Mouse (Mus musculus): ENCODE data around the gene Zbtb17. TPM values are rescaled to one million over a fixed set of nuclear protein-coding genes. Genes with fewer than 3 reads are reported as not detected.

The Zbtb17 gene
- total RNA-seq, 1 experiment from 2014 or later, result 21.7 TPM

DNA sequence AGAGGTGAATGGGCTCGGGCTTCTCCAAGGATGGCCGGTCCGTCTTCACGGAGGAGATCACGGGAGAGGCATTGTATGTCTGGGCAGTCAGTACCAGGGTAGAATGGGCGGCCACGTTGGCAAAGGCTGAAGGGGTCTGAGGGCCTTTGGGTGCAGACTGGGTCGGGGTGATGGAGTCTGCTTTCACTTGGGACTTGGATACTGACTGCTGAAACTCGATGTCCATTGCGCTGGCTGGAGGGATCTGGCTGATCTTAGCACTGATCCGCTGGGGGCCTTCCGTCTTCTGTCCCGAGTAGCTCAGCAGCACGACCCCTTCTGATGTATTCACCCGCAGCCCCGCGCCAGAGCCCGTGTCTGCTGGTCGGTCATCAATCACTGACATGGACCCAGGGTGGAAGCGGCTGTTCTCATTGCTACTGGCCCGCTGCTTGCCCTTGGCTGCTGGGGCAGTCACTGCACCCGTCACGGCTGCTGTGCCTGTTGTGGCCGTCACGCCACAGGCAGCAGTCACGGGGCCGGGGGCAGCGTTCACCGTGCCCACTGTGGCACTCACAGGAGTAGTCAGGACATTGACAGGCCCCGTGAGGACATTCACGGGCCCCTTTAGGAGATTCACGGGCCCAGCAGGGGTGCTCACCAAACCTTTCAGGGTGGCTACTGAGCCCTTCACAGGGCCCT, 28.3 kb downstream of the Zbtb17 start:
- no peak for ATAC-seq (replicated peaks; ENCODE audit: insufficient number of reproducible peaks, low FRiP score, low TSS enrichment, poor library complexity, severe bottlenecking)

DNA sequence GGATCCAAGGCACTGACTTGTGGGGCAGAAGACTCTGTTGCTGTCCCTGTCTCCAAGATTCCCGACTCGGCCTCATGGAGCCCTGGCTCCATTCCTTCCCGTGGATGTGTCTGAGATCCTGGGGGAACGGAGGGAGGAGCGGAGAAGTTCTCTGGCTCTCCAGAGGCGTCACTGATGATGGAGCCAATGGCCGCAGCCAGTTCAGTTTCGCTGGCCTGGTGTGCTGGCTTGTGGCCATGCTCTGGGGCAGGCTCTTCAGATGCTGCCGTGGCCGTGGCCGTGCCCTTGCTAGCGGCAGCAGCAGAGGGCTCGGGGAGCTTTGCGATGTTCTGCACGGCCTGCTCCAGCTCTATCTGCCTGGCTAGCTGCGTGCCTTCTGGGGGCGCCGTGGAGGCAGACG, 30.0 kb downstream of the Zbtb17 start:
- ATAC-seq (replicated peaks; ENCODE audit: insufficient number of reproducible peaks, low FRiP score, low TSS enrichment, poor library complexity, severe bottlenecking), result no peak

DNA sequence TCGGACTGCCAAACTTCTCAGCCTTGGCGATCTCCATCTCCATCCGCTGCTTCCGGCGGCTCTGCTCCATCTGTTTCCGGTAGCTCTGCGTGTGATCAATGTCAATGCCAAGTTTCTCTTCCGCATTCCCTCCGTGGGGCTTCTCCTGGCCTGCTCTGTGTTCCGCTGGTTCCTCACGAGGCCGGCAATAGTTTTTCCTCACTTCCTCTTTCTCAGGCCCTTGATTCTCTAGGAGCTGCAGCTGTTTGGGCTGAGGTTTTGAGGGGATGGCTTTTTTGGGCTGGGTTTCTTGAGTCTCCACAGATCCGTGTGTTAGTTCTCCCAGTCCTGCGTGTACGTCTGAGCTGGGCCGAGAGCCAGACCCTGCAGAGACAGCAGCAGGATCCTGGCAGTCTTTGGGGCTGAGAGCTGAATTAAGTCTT, 33.2 kb downstream of the Zbtb17 start:
- peak; percentile 96 for ATAC-seq (replicated peaks; ENCODE audit: insufficient number of reproducible peaks, low FRiP score, low TSS enrichment, poor library complexity, severe bottlenecking)

DNA sequence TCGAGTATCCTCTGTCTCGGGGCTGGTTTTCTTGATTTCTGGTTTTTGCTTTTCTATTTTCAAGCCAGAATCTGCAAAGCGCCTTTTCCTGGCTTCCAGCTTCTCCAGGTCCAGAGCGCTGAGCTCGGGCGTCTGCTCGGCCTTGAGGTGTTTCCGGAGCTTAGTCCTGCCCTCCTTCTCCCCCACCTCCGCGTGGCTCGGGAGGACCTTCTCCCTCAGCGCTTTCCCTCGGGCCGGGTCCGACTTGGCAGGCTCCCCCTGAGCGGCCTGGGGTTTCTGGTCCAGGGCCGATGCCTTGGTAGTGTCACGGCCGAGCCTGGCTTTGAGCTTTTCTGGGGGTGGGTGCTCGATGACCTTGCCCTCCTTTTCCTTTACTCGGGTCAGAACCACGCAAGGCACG, 33.8 kb downstream of the Zbtb17 start:
- no peak for ATAC-seq (replicated peaks; ENCODE audit: insufficient number of reproducible peaks, low FRiP score, low TSS enrichment, poor library complexity, severe bottlenecking)

DNA sequence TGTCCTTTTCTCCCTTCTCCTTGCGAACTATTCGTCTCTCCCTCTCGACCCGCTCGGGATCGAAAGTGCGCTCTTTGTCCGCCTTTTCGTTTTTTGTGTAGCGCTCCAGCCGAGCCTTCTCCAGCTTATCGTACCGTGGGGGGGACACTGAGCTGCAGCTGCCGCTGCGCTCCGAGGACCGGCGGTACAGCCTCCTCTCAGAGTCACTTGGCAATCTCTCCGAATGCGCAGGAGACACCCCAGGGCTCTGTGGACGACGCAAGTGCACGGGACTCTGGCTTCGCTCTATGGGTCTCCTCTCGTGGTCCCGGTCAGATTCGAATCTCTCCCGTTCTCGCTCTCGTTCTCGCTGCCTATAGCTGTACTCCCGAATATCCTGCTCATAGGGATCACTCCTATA, 34.3 kb downstream of the Zbtb17 start:
- no peak for ATAC-seq (replicated peaks; ENCODE audit: insufficient number of reproducible peaks, low FRiP score, low TSS enrichment, poor library complexity, severe bottlenecking)

DNA sequence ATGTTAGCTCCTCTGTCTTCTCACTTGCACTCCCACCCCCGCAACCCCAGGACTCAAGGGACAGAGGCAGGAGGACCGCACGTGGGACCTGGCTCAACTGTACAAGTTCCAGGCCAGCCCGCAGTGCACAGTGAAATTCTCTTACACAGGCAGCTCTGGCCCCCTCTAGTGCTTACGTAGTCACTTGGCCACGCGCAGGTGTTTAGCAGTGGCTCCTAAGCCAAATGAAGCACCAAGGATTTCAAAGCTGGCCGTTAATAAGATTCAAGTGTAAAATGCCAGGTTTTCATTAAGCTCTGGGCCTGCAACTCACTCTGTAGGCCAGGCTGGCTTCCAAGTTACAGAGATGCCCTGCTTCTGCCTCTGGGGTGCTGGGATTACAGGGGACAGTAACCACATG, 35.0 kb downstream of the Zbtb17 start:
- ATAC-seq (replicated peaks; ENCODE audit: insufficient number of reproducible peaks, low FRiP score, low TSS enrichment, poor library complexity, severe bottlenecking), result no peak

DNA sequence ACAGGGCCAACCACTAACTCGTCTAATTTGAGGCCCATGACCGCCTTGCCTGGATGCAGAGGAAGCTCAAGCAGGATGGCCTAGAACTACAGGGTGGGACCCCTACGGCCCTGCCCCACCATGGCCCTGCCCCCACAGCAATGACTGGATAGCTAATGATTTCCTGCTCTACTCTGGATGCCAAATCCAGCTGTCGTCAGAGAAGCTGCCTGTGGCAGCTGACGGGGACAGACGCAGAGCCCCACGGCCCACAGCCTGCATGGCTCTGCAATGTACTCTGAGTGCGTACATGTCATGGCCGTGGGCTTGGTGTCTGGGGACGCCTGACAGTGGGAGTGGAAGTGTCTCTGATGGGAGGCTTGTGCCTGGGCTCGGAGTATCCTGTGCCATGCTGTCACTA, 39.6 kb downstream of the Zbtb17 start:
- no peak for ATAC-seq (replicated peaks; ENCODE audit: insufficient number of reproducible peaks, low FRiP score, low TSS enrichment, poor library complexity, severe bottlenecking)

DNA sequence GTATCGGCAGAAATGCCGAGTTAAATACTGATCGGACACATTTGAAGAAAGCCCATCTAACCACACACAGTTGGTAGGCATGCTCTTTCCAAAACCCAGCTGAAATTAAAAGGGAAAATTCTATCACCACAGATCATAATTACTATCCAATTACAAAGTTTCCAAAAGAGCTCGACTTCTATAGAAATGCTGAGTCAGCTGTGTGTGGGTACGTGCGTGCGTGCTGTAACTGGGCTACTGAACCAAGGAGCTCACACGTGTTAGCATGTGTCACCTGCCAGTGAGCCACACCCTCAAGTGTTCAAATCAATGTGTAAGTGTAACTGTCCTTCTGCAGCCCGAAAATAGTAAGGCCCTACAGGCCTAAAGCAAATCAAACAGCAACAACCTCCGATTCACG, 43.1 kb downstream of the Zbtb17 start:
- no peak for ATAC-seq (replicated peaks; ENCODE audit: insufficient number of reproducible peaks, low FRiP score, low TSS enrichment, poor library complexity, severe bottlenecking)

DNA sequence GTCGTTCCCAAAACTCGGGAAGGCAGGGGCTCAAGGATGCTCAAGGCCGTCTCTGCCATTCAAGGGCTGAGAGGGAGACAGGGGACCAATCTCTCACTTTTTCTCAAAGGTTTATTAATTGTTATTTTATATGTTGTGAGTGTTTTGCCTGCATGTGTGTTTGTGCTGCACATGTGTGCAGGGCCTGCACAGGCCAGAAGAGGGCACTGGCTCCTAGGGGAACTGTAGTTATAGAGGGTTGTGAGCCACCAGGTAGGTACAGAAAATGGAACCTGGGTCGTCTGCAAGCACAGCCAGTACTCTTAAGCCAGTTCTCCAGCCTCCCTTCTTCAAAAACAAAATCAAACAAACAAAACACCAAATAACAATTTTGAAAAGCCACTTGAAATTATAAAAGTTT, 44.2 kb downstream of the Zbtb17 start:
- ATAC-seq (replicated peaks; ENCODE audit: insufficient number of reproducible peaks, low FRiP score, low TSS enrichment, poor library complexity, severe bottlenecking), result 0 out of 2 replicates have a peak, but pooled peaks have one; percentile 43

DNA sequence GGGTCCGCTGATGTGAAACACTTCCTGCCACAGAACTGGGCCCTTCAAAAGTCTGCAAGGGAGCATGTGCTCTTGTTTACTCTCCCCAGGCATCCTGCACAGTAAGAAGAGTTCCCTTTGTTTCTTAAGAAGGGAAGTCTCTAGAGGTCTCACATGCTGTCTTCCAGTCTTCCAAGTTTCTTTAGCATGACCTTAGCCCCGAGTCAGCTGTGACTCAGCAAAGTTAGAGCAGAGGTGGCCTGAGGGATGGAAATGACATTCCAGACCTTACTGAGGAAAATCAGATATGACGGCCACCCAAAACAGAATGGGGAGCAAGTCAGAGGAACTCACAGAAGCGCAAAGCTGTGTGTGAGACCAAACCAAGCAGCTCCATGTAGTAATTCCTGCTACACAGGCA, 56.2 kb downstream of the Zbtb17 start:
- no peak for ATAC-seq (replicated peaks; ENCODE audit: insufficient number of reproducible peaks, low FRiP score, low TSS enrichment, poor library complexity, severe bottlenecking)

DNA sequence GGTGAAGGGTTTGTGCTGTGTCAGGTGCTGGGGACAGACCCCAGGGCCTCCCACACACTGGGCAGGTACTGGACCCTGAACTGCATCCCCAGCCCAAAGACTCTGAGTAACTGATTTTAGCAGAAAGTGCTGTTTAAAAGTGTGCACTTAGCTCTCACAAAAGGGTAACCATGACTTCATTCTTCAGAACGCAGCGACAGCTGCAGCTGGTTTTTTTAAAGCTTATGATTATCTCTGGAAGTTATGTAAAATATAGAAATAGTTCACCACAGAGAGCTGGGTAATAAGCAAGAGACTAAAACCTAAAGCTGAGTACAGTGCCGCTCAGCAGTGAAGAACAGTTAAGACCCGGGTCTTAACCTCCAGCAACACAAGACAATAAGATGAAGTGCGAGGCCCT, 56.6 kb downstream of the Zbtb17 start:
- no peak for ATAC-seq (replicated peaks; ENCODE audit: insufficient number of reproducible peaks, low FRiP score, low TSS enrichment, poor library complexity, severe bottlenecking)

DNA sequence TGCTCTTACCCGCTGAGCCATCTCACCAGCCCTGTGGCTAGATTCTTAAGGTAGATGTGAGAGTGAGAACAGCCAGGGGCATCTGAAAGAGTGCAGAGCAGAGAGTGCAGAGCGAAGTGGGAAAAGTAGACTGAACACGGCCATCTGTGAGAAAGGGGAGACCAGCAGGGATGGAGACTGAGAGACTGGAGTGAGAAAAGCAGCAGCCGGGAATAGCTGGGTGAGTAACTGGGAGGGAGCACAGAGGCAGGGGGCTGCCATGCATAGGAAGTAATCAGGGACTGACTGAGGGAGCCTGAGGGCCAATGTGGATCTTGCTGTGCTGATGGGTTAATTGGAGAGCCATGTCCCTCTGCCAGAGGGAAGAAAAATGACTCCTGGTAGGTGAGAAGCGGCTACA, 58.3 kb downstream of the Zbtb17 start:
- no peak for ATAC-seq (replicated peaks; ENCODE audit: insufficient number of reproducible peaks, low FRiP score, low TSS enrichment, poor library complexity, severe bottlenecking)

DNA sequence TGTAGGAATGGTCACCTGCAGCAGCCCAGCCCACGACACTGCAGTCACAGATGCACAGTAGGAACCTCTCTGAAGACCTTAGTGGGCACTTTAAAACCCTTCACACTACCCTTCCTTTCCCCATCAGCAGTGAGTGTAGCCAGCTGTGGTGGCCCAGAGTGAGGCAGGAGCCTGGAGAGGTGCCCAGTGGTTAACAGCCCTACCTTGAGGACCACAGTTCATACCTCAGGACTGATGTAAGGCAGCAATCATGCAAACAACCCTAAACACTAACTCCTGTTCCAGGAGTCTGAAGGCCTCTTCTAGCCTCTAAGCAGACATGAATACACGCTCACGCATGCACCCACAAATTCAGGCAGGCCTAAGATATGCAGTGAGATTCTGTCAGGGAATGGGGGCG, 60.0 kb downstream of the Zbtb17 start:
- no peak for ATAC-seq (replicated peaks; ENCODE audit: insufficient number of reproducible peaks, low FRiP score, low TSS enrichment, poor library complexity, severe bottlenecking)

DNA sequence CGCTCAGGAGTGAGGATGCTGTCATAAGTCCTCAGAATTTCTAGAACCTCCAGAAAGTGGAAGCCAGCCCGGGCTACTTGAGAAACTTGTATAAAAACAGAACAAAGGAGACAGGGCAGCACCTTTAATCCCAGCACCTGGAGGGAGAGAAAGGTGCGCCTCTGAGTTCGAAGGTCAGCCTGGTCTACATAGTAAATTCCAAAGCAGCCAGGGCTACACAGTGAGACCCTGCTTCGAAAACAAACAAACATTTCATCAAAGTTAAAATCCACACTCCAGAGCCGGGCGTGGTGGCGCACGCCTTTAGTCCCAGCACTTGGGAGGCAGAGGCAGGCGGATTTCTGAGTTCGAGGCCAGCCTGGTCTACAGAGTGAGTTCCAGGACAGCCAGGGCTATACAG, 61.4 kb downstream of the Zbtb17 start:
- ATAC-seq (replicated peaks; ENCODE audit: insufficient number of reproducible peaks, low FRiP score, low TSS enrichment, poor library complexity, severe bottlenecking), result no peak

DNA sequence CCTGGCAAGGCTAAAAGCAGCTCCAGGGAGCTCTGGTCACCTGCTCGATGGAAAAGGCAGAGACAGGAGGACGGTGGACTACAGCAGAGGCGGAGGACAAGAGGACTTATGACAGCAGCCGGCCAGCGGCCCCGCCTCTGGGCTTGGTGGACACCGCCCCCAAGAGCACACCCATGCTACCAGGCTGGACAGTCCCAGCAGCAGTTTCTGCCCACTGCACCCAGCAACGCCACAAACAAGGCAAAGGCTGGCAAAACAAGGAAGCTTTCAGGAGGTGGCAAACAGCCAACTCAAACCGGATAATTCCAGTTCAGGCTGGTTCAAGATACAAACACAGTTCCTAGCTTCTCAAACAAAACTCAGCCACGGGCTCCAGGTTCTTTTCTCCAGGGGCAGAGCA, 61.9 kb downstream of the Zbtb17 start:
- peak; percentile 96 for ATAC-seq (replicated peaks; ENCODE audit: insufficient number of reproducible peaks, low FRiP score, low TSS enrichment, poor library complexity, severe bottlenecking)

DNA sequence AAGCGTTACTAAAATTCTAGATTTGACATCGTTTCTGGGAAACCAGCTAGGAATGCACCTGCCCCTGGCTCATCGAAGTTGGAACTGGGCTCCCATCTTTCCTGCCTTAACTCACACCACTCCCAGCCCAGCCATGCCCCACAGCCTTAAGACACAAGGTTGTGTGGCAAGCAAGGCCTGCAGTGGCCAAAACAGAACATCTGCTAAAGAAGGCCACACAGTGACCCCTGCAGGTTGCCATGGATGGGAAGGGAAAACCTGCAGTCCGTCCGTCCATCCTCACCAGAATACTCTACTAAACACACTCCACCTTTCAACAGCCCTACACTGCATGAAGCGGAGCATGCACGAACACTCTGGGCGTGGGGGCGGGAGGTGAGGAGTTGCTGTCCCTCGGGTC, 62.4 kb downstream of the Zbtb17 start:
- ATAC-seq (replicated peaks; ENCODE audit: insufficient number of reproducible peaks, low FRiP score, low TSS enrichment, poor library complexity, severe bottlenecking), result peak; percentile 63

DNA sequence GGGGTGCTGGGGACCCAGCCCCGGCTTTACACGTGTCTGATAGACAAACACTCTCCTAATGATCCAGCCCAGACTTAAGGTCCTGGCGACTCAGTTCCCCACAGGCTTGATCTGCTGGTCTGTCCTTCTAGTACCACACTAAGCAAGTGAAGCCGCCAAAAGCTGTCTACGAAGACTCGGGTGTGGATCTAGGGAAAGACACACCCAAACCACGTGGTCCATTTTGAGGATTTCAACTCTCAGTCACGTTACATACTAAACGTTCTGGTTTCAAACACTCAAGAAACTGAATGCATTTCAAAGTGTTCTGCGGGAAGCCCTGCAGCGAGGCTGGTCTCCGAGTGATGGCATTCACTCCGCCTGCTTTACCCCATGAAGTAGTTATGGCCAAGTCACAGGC, 66.0 kb downstream of the Zbtb17 start:
- ATAC-seq (replicated peaks; ENCODE audit: insufficient number of reproducible peaks, low FRiP score, low TSS enrichment, poor library complexity, severe bottlenecking), result no peak

DNA sequence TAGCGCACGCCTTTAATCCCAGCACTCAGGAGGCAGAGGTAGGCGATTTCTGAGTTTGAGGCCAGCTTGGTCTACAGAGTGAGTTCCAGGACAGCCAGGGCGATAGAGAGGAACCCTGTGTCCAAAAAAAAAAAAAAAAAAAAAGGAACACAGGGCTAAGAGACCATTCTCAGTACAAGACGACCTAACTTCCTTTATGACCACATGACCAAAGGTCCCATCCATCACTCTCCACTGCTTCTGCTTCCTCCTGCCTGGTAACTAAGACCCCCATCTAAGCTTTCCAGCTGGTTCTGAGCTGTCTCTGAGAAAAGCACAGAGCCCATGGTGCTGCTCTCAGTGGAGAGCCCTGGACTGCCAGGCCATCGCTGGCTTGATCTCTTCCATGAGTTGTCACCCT, 67.7 kb downstream of the Zbtb17 start:
- peak; percentile 63; the same call in 1 of the 2 replicates for ATAC-seq (replicated peaks; ENCODE audit: insufficient number of reproducible peaks, low FRiP score, low TSS enrichment, poor library complexity, severe bottlenecking)

DNA sequence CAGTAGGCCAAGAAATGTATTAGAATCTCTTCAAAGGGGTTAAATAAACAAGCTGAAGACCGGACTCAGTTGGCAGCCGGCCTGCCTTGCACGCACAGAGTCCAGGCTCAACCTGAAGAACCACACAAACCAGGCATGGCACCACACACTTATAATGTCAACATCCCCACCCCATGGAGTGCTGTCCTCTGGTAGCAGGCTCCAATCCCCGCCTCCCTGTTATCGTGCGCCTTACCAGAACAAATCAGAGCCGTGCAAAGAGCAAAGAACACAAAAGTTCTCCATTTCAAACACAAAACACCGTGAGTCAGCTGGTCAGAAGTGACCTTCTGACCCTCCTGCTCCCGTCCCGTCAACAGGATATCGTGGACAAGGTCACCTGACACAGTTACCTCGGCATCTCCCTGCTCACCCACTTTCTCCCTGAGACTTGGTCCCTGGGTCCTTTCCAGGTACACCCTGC, 69.8 kb downstream of the Zbtb17 start:
- no peak for ATAC-seq (replicated peaks; ENCODE audit: insufficient number of reproducible peaks, low FRiP score, low TSS enrichment, poor library complexity, severe bottlenecking)

Data from monocyte, adult 5-6 weeks (primary cell).